Mouse (Mus musculus) cerebellum, adult (tissue): ENCODE results near the gene Tmem246.

Source experiments
- ATAC-seq: cut with Nextera tagmentation; 2 replicates; pipeline ENCODE4 v1.9.2; 2017; ENCODE audit warnings: mild to moderate bottlenecking, moderate library complexity, mixed read lengths; ENCODE audit not compliant: insufficient number of reproducible peaks, low FRiP score, low TSS enrichment

Gene Tmem246

DNA sequence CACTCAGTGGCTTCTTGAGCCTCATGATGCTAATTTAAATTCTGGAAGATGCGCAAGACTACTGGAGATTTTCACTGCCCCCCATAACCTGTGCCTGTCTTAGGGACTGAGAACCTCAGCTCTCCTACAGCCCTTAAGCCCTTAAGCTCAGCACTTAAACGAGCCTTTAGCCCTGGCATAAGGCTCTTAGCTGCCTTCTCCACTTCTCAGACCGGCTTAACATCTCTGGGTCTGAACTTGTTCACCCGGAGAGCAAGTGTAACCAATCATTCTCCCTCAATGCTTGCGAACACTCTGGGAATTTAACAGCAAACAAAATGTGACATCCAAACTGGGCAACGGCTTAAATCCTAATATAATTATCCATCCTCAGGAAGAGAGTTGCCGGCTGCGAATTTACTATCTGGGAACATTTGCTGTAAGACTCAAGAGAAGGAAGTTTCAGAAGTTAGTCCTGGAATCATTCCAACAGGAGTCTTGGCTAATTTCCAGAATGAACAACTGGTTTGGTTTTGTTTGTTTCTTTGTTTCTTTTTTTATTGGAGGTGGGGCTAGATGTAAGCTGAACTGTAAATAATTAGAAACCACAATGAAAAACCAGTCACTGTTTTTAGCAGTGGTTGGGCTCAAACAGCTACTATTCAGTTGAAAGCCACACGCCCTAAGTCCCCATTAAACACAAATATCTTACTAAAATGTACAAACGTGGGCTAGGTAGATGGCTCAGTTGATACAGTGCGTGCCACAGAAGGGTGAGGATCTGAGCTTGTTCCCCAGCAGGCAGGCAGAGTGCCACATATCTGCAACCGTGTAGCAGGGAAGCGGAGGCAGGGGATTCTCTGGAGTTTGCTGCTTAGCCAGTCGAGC lies 13.5 kb downstream of the Tmem246 start:
- no peak for ATAC-seq

DNA sequence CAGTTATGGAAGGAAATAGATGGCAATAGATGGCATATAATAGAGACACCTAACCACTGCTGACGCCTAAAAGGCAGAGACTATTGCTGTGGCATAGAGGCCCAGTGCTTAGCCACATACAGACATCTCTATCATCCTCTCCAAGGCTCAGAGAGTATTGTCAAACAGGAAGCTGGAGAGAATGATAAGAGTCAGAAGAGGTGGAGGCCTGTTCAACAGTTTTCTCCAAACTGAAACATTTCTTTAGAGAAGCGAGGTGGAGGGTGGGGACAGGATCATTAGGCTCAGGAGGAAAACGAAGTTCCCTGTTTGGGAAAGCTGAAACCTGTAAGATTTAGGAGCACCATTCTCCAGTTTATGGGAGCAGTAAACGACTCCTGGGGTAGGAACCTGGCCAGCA lies 16.4 kb downstream of the Tmem246 start:
- ATAC-seq = no peak

DNA sequence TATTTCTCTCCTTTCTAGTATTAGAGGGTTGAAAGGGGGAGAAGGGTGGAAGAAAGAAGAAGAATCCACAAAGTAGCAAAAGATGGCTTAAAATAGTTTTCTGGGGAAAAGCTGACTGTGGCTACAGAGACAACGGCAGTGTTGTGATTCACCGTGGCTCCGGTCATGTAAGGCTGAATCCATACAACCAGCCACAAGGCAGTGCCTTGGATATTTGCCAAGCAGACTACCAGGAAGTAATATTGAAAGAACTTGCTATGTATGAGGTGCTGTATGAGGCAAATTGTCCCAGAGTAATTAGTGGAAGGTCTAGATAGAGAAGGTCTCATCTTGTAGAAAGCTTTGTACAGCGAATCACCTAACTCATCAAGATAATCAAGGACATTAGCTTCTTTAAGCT lies 25.5 kb downstream of the Tmem246 start:
- ATAC-seq = no peak

DNA sequence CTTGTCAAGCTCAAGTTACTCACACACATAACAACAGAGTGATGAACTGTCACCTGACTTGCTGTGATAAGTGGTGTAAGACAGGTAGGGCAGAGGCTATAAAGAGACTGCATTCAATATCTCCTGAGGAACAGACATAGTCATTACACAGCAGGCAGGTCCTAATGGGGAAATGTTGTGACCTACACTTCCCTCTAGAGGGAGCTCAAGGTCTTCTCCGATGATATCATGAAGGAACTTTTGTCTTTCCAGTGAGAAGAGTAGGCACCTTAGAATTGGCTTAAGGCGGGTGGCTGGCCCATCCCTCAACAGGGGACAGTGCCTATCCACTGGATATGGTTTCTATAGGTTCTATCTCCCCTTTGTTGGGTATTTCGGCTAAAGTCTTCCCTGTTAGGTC lies 30.1 kb downstream of the Tmem246 start:
- peak; percentile 95 for ATAC-seq

DNA sequence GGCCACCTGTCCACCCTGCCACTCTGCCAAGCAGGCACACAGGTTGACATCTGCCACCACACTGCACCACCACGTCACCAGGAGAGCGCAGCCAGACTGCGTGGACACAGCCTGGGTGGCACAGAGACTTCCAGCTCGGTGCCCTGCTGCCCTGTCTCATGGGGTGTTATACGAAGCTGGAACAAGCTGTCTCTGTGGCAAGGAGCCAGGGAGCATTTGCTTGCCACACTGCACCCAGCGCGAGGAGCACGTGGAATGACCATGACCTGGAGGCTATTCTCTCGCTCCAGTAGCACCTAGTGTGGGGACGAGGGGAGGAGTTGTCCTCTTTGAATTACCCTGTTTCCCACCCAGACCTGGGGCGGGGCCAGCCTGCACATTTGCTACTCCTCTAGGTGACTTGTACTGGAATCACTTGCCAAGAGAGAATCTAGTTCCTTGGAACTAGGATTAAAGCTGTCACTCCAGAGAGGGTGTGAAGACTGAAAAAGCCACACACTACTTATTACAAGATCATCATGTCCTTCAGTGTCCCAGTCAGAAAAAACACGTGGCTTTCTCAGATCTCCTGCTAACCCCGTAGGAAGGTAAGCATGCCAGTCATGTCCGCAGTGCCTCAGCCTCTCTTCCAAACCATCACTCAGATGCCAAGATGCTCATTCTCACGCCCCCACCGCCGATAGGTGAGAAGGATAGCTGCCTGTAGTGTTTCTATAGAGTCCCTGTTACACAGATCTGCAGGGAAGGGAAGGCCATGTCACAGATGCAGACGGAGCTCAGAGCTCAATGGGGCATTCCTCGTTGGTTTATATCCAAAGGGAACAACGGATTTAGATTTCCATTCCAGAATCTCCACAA lies 37.5 kb downstream of the Tmem246 start:
- peak; percentile 93 for ATAC-seq

DNA sequence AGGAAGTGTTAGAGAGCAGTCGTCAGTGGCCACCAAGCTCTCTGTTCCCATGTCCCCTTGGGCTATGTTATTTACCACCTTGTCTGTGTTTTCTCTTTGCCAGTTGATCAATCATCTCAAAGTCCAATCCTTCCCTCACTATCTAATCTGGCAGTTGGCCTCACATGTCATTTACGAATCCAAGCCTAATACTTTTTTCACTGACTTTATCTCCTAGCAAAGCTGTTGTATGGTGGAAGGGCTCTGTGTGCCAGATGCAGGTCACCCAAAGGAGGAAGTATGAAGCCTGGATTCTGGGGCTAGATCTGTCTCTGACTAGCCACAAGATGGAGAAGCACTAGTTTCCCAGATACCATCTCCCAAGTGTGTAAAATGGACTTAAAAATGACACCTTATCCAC lies 39.5 kb downstream of the Tmem246 start:
- ATAC-seq = no peak

DNA sequence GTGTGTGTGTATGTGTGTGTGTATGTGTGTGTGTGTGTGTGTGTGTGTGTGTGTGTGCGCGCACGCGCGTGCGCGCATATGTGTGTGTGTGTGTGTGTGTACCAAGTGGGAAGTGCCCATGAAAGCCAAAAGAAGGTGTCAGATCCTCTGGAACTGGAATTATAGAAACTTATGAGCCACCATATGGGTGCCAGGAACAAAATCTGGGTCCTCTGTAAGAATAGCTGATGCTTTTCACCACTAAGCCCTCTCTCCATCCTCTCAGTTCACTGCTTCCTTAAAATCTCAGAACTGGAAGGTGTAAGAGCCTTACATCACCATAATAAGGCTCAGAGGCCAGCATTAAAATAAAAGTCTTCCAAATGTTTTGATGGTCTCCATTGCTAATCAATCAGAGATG lies 40.3 kb downstream of the Tmem246 start:
- no peak for ATAC-seq

DNA sequence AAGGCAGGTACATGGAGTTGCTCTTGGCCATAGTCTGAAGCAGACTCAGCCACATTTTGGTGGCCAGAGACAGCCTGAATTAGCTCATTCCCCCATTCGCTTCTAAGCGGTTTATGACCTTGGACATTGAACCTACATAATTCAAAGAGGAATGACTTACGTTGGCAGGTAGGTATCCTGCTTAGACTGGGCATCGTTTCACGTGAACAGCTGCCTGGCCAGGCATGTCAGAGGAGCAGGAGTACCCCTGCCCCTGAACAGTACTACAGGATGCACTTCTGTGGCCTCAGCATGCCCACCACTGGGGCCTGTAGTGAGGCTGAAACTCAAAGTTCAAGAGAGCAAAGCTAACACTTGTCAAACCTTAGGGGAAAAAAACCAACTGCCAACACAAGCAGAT lies 44.3 kb downstream of the Tmem246 start:
- no peak for ATAC-seq

DNA sequence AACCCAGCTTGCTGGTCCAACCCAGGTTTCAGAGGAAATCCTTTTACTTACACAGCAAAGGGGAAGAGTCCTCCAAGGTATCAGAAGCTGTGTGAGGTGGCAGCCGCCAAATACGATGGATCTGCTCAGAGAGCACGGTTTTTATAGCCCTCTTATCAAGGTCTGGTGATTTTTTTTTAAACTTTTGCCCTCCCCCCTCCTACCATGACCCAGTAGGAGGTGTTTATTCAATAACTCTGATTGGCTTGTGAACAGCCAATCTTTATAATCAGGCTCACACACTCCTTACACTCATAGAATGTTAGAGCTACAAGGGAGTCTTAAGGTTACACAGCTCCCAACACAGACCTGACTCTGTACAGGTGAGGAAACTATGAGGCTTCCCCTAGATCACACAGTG lies 48.3 kb downstream of the Tmem246 start, which contains the start of gene Aldob:
Gene Aldob, minus strand, starts transcription at position 164 of the 400 bp plus-strand sequence.
- ATAC-seq = no peak

DNA sequence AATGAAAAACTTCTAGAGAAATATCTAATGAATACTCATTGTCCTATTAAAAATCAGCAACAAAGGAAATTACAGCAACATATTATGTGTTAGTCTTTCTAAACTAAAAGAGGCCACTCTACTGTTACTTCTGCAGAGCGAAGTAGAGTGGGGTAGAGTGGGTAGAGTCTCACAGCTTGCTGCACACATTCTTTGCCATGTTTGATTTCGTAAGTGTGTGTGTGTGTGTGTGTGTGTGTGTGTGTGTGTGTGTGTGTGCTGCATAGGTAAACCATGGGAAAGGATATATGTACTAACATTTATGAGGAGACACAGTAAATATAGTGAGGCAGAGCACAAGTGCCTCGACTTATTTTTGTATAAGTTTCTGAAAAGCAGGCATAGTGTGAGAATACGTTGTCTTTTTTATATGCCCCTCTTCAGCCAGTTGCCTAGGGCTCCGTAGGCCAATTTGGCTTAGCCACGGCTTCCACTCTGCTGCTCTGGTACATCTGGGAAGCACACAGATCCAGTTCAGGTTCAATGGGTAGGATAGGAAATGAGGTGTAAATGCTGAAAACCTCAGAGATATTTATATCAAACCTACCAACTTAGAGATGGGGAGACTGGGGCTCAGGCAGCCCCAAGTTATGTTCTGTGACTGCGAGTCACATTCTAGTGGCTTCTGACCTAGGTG lies 50.0 kb downstream of the Tmem246 start:
- no peak for ATAC-seq

DNA sequence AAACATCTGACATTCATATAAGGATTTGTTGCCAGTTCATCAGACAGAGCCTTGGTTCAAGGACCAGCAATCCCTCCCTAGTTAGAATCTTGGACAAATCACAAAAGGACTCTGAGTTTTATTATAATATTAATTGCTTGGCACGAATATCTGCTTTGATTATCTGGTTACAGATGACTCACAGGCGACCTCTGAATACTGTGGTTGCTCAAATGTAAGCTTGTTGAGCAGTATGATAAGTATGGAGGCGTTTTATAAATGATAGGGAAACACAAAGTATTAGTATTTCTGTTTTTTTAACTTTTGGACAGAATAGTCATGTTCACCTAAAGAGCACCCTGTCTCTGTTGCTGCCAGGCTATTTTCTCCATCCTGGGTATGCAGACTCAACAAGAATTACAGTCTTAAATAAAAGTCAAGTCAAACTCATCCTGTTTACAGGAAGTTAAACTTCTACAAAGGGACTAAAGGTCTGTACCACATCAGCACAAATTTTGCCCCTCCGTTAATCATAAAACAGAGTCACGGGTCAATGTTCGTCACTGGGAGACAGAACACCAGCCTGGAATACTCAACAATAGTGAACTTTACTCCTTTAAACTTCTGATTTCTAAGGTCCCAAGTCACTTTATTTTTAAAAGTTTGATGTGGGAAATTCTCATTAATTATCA lies 50.7 kb downstream of the Tmem246 start:
- ATAC-seq = no peak

DNA sequence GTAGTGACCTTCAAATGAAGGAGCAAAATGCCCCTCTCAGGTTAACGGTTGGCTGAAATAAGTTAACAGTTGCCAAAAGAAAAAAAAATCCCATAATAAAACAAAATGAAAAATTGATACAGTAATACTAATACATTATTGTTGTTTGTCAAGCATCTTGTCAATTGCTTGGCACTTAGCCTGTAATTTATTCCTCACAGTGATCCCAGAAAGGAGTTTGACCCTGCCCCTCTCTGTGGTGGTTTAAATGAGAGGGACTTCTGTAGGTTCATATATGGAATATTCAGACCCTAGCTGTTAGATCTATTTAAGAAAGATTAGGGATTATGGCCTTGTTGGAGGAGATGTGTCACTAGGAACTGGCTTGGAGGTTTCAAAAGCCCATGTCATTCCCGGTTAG lies 51.6 kb downstream of the Tmem246 start:
- no peak for ATAC-seq

DNA sequence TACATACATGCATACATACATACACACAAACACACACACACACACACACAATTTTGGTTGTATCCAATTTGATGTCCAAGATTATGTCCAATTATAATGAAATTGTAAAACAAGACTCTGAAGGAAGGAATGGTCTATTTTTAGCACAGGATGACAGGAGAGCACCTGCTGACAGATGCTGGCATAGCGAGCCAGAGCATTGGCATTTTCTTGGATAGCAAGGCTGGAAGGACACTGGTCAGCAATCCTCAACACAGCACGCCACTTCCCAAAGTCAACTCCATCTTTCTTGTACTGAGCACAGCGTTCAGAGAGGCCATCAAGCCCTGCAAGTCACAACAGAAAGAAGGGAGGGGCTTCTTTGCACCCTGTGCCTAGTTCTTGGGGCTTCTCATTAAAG lies 56.7 kb downstream of the Tmem246 start:
- ATAC-seq = no peak

DNA sequence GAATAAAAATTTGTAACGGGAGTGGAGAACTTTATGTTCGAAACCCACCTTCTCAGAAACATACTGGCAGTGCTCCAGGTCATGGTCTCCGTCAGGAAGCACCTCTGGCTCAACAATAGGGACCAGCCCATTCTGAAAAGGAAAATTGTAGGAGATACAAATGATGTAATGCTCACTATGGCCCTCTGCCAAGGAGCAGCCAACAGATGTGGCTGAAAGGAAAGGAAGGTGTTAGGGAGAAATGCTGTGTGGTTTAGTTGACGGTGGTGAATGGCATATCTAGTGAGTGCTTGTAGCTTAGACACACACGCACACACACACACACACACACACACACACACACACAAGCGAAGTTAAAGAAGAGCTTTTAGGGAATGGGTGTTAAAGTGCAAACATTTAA lies 58.0 kb downstream of the Tmem246 start:
- ATAC-seq = no peak

DNA sequence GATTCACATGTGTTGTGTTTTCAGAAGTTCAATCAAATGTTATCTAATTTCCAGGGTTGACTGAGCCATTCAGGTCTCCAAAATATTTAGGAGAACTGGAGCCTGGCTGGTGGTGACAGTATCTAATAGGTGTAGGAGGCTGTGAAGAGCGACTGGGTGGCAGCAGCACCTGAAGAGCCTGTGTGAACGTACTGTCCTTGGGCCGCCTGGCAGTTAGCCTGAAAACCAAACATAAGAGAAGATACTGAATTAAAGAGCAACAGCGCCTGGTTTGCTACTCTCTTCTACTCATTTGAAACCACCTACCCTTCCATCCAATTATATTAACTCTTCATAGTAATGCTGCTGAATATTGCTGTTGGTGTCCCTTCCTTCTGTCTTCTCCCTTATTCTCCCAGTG lies 61.0 kb downstream of the Tmem246 start:
- ATAC-seq = no peak

DNA sequence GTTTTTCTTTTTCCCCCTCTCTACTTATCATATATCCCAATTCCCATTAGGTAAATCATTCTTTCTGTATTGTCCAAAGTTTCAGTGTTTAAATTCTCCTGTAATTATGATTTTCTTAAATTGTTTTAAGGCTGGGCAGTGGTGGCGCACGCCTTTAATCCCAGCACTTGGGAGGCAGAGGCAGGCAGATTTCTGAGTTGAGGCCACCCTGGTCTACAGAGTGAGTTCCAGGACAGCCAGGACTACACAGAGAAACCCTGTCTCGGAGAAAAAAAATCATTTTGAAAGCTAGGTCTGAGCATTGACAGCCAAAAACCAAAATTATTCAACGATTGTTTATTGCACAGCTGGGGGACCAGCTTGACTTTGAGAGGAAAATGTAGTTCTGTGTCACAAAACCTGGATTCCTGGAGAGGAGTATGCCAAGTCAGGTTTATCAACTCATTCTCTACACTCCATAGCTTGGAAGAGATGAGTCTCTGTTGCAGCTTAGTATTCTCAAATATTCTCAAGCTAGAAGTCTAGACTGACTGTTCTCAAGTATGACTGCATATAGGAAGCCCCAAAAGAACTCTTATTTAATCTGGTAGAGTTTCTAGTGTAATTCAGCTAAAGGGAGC lies 61.9 kb downstream of the Tmem246 start:
- ATAC-seq = no peak

DNA sequence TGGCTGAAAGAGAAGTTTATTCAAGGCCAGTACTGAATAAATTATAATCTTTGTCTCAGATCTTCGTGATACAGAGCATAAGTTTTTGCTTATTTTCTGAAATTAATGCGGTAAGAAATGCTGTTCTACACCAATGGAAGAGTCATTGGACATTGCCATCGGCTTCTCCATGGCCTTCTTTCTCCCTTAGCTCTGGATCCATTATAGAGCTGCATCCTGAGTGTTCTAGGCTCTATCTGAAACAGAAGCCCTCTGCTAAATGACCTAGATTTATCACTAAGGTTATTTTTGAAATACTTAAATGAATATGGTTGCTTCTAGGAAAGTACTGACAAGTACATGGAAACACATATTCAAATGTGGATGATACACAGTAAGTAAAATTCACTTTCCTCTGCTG lies 62.6 kb downstream of the Tmem246 start:
- no peak for ATAC-seq
